Mouse (Mus musculus) right cerebral cortex, adult 2 months (tissue): ENCODE measurements around the gene Sec11a.

Experiments used
- DNase-seq, 2 experiments: peaks; one replicate each; pipeline ENCODE4 v3.0.0; 2021 to 2022; ENCODE audit warnings: low spot score in 2 of 2

Sec11a gene

GRCm38 (mm10) chr7:80860729-80861274, 86.8 kb downstream of the Sec11a start, which contains the start of gene Zscan2:
Gene Zscan2, plus strand, starts transcription at chr7:80860920.
- DNase-seq = peak; percentile 90 to 94

- peak; percentile 41 to 56 for DNase-seq
Observed at GRCm38 (mm10) chr7:80860227-80860626, 87.4 kb downstream of the Sec11a start.

GRCm38 (mm10) chr7:80857181-80857580, 90.4 kb downstream of the Sec11a start:
- peak; percentile 84 to 85 for DNase-seq

- DNase-seq = no peak
Observed at GRCm38 (mm10) chr7:80855316-80855715, 92.3 kb downstream of the Sec11a start.
